Mouse (Mus musculus): ENCODE measurements around the gene Tbp. TPM values are rescaled to one million over a fixed set of nuclear protein-coding genes. Genes with fewer than 3 reads are reported as not detected.
A peak's percentile ranks its signal among the peaks of the same experiment; 100 is the strongest.
"Not testable (repeated sequence)": the region's sequence is repeated elsewhere in the genome, so short reads cannot be mapped to it uniquely, and the experiment has no call there.

The Tbp gene
- polyA plus RNA-seq, 1 experiment from 2014 or later = 46.6 TPM

DNA sequence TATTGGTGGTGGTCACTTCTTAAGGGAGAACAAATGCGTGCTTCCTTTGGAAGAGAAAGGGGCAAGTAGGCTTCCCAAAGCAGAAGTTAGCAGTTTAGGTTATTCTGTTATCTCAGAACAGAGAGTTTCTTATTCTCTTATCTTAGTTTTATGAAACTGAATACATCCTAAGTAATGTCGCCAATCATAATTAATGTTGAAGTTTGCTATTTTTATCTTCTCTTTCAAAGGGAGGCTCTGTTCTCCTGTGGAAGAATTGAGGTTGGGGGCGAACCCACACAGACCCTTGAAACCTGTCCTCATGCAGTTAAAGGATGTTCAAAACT, 28.1 kb downstream of the Tbp start:
- peak overlapping the region; percentile 83 for H3K4me3 ChIP-seq (ENCODE audit: low read depth, low read length)
- H3K9ac ChIP-seq (ENCODE audit: low read depth, low read length) = peak overlapping the region; percentile 76
- peaks cover 6% of the 10 kb centered on the region for H3K4me1 ChIP-seq (ENCODE audit: control insufficient read depth, insufficient read depth, low read length)
- no peaks in the 10 kb centered on the region for H3K27me3 ChIP-seq (replicated peaks; ENCODE audit: control insufficient read depth, insufficient read depth, low read length)
- ATAC-seq (ENCODE audit: low read depth) (no peak), DNase-seq (ENCODE audit: low spot score) (no peak)
- H3K4me2 ChIP-seq (ENCODE audit: low read depth, low read length) = peak overlapping the region; percentile 76
- no peaks in the 10 kb centered on the region for H3K9me3 ChIP-seq (ENCODE audit: control insufficient read depth, low read length)
- peaks cover 26% of the 10 kb centered on the region for H3K36me3 ChIP-seq (ENCODE audit: control insufficient read depth, insufficient read depth, low read length)
- 57% methylated on average over 3 of the region's 3 CpGs for WGBS
- peak overlapping the region; percentile 61; the same call in 1 of the 2 replicates for H3K27ac ChIP-seq (replicated peaks; ENCODE audit: low read depth, low read length)

DNA sequence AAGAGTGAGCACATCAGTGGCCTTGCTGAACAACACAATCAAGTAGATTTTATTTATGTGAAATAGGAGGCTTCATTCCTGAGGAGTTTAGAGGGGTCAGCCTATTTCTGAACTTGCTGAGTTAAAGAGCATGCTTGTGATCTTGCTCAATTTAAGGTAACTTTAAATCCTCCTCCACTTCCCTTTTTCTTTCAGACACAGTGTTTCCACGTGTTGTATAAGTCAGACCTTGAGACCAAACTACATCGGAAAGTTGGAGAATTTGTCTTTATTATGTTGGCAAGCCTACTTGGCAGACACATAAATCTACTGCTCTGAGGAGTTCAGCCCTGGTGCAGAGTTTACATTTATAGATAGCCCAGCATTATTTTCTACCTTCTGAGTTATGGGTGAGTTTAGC, 29.2 kb downstream of the Tbp start:
- Histone ChIP-seq H3K4me3 (ENCODE audit: low read depth, low read length) (no peak overlapping the region), H3K36me3 (ENCODE audit: control insufficient read depth, insufficient read depth, low read length) (peaks cover 16% of the 10 kb centered on the region), H3K9me3 (ENCODE audit: control insufficient read depth, low read length) (no peaks in the 10 kb centered on the region), H3K27ac (replicated peaks; ENCODE audit: low read depth, low read length) (no peak overlapping the region), H3K27me3 (replicated peaks; ENCODE audit: control insufficient read depth, insufficient read depth, low read length) (no peaks in the 10 kb centered on the region), H3K9ac (ENCODE audit: low read depth, low read length) (no peak overlapping the region), H3K4me1 (ENCODE audit: control insufficient read depth, insufficient read depth, low read length) (peaks cover 6% of the 10 kb centered on the region), H3K4me2 (ENCODE audit: low read depth, low read length) (no peak overlapping the region)
- ATAC-seq (ENCODE audit: low read depth) (no peak), DNase-seq (ENCODE audit: low spot score) (no peak)
- WGBS = 91% methylated on average over 2 of the region's 2 CpGs

DNA sequence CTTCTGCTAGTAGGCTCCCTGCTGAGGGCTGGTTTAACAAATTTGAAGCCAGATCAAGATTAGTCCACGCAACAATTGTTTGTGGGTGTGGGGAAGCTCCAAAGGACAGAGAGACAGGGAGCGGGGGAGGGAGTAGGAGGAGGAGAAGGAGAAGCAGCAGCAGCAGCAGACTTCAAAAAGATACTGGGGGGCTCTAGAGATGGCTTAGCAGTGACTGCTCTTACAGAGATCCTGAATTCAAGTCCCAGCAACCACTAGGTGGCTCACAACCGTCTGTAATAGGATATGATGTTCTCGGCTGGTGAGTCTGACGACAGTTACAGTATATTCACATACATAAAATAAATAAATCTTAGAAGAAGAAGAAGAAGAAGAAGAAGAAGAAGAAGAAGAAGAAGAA, 30.5 kb downstream of the Tbp start:
- peak; percentile 76 for DNase-seq (ENCODE audit: low spot score)
- WGBS = 9% methylated on average over 5 of the region's 5 CpGs
- Histone ChIP-seq H3K27me3 (replicated peaks; ENCODE audit: control insufficient read depth, insufficient read depth, low read length) (peaks cover under 1% of the 10 kb centered on the region; the same call in 1 of the 2 replicates), H3K4me2 (ENCODE audit: low read depth, low read length) (no peak overlapping the region), H3K27ac (replicated peaks; ENCODE audit: low read depth, low read length) (no peak overlapping the region), H3K36me3 (ENCODE audit: control insufficient read depth, insufficient read depth, low read length) (peaks cover 4% of the 10 kb centered on the region; the same call in 1 of the 2 replicates), H3K9me3 (ENCODE audit: control insufficient read depth, low read length) (no peaks in the 10 kb centered on the region), H3K4me1 (ENCODE audit: control insufficient read depth, insufficient read depth, low read length) (peaks cover 6% of the 10 kb centered on the region), H3K9ac (ENCODE audit: low read depth, low read length) (no peak overlapping the region), H3K4me3 (ENCODE audit: low read depth, low read length) (no peak overlapping the region)
- ATAC-seq (ENCODE audit: low read depth) = no peak

DNA sequence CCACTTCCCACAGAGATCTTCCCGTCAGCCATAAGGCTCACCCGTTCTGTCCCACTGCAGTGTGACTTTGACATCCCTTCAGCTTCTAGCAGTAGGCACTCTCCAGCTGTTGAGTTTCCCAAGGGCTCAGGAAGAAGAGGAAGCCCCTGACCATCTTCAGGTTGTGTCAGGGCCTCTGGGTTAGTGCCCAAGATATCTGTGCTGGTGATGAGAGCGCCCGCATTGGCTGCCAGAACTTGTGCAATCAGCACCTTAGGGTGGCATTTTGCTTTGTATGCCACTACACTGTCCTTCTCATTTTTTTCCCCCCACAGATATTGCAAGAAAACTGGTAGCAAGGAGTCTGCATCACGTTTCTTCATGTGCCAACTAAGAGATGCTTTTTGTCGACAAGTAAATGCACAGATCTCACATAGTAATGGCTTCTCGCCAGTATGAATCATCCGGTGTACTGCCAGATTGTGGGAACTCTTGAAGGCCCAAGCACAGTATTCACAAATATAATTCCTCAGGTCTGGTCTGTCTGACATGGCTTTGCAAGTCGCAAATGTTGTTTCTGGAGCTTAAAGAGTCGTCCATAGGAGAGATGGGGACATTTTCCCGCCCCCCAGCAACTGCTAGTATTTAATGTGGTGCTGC, 35.6 kb downstream of the Tbp start:
- WGBS = 59% methylated on average over 9 of the region's 11 CpGs
- Histone ChIP-seq H3K9ac (ENCODE audit: low read depth, low read length) (no peak overlapping the region), H3K27me3 (replicated peaks; ENCODE audit: control insufficient read depth, insufficient read depth, low read length) (peaks cover 18% of the 10 kb centered on the region), H3K9me3 (ENCODE audit: control insufficient read depth, low read length) (no peaks in the 10 kb centered on the region), H3K36me3 (ENCODE audit: control insufficient read depth, insufficient read depth, low read length) (no peaks in the 10 kb centered on the region), H3K4me3 (ENCODE audit: low read depth, low read length) (no peak overlapping the region), H3K4me2 (ENCODE audit: low read depth, low read length) (no peak overlapping the region), H3K27ac (replicated peaks; ENCODE audit: low read depth, low read length) (no peak overlapping the region), H3K4me1 (ENCODE audit: control insufficient read depth, insufficient read depth, low read length) (no peaks in the 10 kb centered on the region)
- ATAC-seq (ENCODE audit: low read depth) = no peak
- DNase-seq (ENCODE audit: low spot score) = no peak

DNA sequence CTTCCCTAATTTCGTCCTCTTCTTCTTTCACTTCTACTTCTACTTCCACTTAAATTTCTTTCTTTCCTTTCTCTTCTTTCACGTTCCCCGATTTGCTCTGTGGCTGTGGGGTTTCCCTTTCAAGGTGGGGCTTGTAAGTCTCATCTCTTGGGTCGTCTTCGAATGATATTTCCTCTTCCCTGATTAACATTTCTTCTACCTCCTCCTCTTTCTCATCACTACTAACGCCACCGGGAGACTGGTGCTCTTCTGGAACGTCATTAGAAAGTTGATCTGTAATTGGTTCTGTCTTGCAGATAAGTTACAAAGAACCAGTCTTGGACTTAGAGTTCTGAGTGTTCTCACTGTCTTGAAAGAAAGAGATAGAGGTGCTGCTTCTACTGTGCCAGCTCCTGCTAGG, 36.3 kb downstream of the Tbp start:
- Histone ChIP-seq H3K4me1 (ENCODE audit: control insufficient read depth, insufficient read depth, low read length) (no peaks in the 10 kb centered on the region), H3K27me3 (replicated peaks; ENCODE audit: control insufficient read depth, insufficient read depth, low read length) (peaks cover 18% of the 10 kb centered on the region), H3K4me3 (ENCODE audit: low read depth, low read length) (peak overlapping the region; percentile 49), H3K9me3 (ENCODE audit: control insufficient read depth, low read length) (no peaks in the 10 kb centered on the region), H3K4me2 (ENCODE audit: low read depth, low read length) (peak overlapping the region; percentile 93), H3K9ac (ENCODE audit: low read depth, low read length) (no peak overlapping the region), H3K36me3 (ENCODE audit: control insufficient read depth, insufficient read depth, low read length) (no peaks in the 10 kb centered on the region), H3K27ac (replicated peaks; ENCODE audit: low read depth, low read length) (no peak overlapping the region)
- 14% methylated on average over 8 of the region's 8 CpGs for whole genome bisulfite sequencing
- ATAC-seq (ENCODE audit: low read depth) (no peak), DNase-seq (ENCODE audit: low spot score) (no peak)

DNA sequence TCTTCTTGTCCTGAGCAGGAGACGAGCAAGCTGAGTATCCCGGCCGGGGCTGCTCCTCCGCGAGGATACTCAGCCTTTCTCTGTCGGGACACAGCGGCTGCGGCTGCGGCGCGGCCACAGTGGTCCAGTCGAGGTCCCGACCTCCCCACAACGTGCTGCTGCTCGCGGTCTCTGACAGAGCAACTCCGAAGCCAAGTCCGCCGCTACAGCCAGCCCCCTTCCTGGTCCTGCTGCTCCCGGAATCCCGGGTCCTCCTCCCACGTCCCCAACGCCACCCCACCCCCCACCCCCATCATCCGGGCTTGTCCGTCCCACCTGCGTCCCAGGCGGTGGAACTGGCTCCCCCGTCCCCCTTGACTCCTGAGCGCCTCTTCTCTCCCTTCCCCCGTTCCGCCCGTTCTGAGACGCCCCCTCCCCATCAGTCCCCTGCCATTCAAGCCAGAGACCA, 36.8 kb downstream of the Tbp start:
- Histone ChIP-seq H3K9ac (ENCODE audit: low read depth, low read length) (peak overlapping the region; percentile 61), H3K9me3 (ENCODE audit: control insufficient read depth, low read length) (no peaks in the 10 kb centered on the region), H3K4me1 (ENCODE audit: control insufficient read depth, insufficient read depth, low read length) (no peaks in the 10 kb centered on the region), H3K27me3 (replicated peaks; ENCODE audit: control insufficient read depth, insufficient read depth, low read length) (peaks cover 18% of the 10 kb centered on the region), H3K4me3 (ENCODE audit: low read depth, low read length) (peak overlapping the region; percentile 49), H3K4me2 (ENCODE audit: low read depth, low read length) (peak overlapping the region; percentile 93), H3K27ac (replicated peaks; ENCODE audit: low read depth, low read length) (no peak overlapping the region), H3K36me3 (ENCODE audit: control insufficient read depth, insufficient read depth, low read length) (no peaks in the 10 kb centered on the region)
- no peak for ATAC-seq (ENCODE audit: low read depth)
- peak; percentile 15 for DNase-seq (ENCODE audit: low spot score)
- under 1% methylated on average over 33 of the region's 33 CpGs for WGBS

DNA sequence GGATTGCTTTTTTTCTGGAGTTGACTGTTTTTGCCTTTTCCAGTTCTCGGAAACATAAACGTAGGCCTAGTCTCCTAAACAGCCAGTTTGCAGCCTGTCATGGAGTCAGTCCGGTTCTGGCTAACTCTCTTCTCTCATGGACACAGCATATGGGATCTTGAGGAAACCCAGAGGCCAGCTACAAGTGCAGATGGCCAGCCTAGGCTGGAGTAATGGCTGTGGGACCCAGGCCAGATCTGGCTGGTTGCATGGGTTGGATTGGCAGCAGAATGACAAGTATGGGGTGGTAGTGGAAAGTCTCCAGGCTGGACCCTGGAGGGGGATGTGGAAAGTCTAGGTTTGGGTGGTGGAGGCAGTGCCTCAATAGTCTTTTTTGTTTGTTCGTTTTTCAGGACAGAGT, 40.6 kb downstream of the Tbp start:
- peaks cover 16% of the 10 kb centered on the region for H3K27me3 ChIP-seq (replicated peaks; ENCODE audit: control insufficient read depth, insufficient read depth, low read length)
- H3K36me3 ChIP-seq (ENCODE audit: control insufficient read depth, insufficient read depth, low read length) = no peaks in the 10 kb centered on the region
- DNase-seq (ENCODE audit: low spot score) (no peak), ATAC-seq (ENCODE audit: low read depth) (no peak)
- H3K4me2 ChIP-seq (ENCODE audit: low read depth, low read length) = no peak overlapping the region
- H3K4me3 ChIP-seq (ENCODE audit: low read depth, low read length) = no peak overlapping the region
- no peak overlapping the region for H3K27ac ChIP-seq (replicated peaks; ENCODE audit: low read depth, low read length)
- H3K9me3 ChIP-seq (ENCODE audit: control insufficient read depth, low read length) = peaks cover 15% of the 10 kb centered on the region; the same call in 1 of the 2 replicates
- no peak overlapping the region for H3K9ac ChIP-seq (ENCODE audit: low read depth, low read length)
- WGBS = 63% methylated on average over 4 of the region's 4 CpGs
- H3K4me1 ChIP-seq (ENCODE audit: control insufficient read depth, insufficient read depth, low read length) = no peaks in the 10 kb centered on the region

DNA sequence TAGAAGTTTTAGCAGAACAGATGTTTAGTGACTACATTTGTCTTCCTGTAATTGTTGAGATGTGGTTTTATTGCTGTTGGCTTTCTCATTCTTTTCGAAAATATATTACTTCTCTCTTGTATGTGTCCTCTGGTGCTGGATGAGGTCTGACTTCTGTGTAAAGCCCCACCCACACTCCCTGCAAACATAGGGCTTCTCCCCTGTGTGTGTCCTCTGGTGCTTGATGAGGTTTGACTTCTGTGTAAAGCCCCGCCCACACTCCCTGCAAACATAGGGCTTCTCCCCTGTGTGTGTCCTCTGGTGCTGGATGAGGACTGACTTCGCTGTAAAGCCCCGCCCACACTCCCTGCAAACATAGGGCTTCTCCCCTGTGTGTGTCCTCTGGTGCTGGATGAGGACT, 44.2 kb downstream of the Tbp start:
- H3K4me3 ChIP-seq (ENCODE audit: low read depth, low read length); DNase-seq (ENCODE audit: low spot score); H3K4me2 ChIP-seq (ENCODE audit: low read depth, low read length); H3K27ac ChIP-seq (replicated peaks; ENCODE audit: low read depth, low read length); H3K27me3 ChIP-seq (replicated peaks; ENCODE audit: control insufficient read depth, insufficient read depth, low read length); H3K36me3 ChIP-seq (ENCODE audit: control insufficient read depth, insufficient read depth, low read length); H3K9ac ChIP-seq (ENCODE audit: low read depth, low read length); ATAC-seq (ENCODE audit: low read depth); H3K4me1 ChIP-seq (ENCODE audit: control insufficient read depth, insufficient read depth, low read length): not testable (repeated sequence)
- peaks cover 16% of the 10 kb centered on the region; the same call in 1 of the 2 replicates for H3K9me3 ChIP-seq (ENCODE audit: control insufficient read depth, low read length)
- 77% methylated on average over 2 of the region's 4 CpGs for WGBS

DNA sequence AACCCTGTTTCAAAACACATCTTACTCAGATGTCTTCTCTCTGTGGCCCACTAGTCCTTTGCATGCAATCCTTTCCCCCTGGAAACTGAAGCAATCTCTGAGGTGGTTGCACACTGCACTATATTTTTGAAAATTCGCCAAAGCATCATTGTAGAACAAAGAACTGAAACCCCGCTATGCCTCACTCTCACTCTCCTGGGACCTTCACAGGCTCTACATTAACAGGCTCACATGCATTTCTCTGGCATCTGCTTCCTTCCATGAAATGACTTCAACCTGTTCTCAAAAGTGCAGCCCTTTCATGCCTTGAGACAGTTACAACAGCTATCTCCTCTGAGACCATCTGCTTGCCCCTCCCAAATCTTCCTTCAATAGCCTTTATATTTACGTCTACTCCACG, 46.8 kb downstream of the Tbp start:
- WGBS = 65% methylated on average over 4 of the region's 4 CpGs
- Histone ChIP-seq H3K9me3 (ENCODE audit: control insufficient read depth, low read length) (peaks cover 16% of the 10 kb centered on the region; the same call in 1 of the 2 replicates), H3K36me3 (ENCODE audit: control insufficient read depth, insufficient read depth, low read length) (no peaks in the 10 kb centered on the region), H3K27ac (replicated peaks; ENCODE audit: low read depth, low read length) (no peak overlapping the region), H3K4me1 (ENCODE audit: control insufficient read depth, insufficient read depth, low read length) (no peaks in the 10 kb centered on the region), H3K9ac (ENCODE audit: low read depth, low read length) (no peak overlapping the region), H3K4me3 (ENCODE audit: low read depth, low read length) (no peak overlapping the region), H3K4me2 (ENCODE audit: low read depth, low read length) (no peak overlapping the region), H3K27me3 (replicated peaks; ENCODE audit: control insufficient read depth, insufficient read depth, low read length) (no peaks in the 10 kb centered on the region)
- no peak for DNase-seq (ENCODE audit: low spot score)
- no peak for ATAC-seq (ENCODE audit: low read depth)
